Mouse (Mus musculus) C2C12 (cell line): ENCODE measurements around the gene Nav2.

ENCODE experiments used
- CEBPB ChIP-seq: IDR thresholded peaks from one replicate; pipeline ENCODE4 v1.6.1; 2011; ENCODE audit warnings: low read depth, mild to moderate bottlenecking, control low read depth, moderate library complexity
- CTCF ChIP-seq: IDR thresholded peaks from one replicate; pipeline ENCODE4 v1.5.1; 2011; ENCODE audit not compliant: control insufficient read depth, insufficient read depth, insufficient read length
- MAX ChIP-seq: IDR thresholded peaks from one replicate; pipeline ENCODE4 v1.6.1; 2011; ENCODE audit warnings: mild to moderate bottlenecking, control low read depth
- USF1 ChIP-seq: IDR thresholded peaks from one replicate; pipeline ENCODE4 v1.6.1; 2011; ENCODE audit warnings: low read depth, mild to moderate bottlenecking, control low read depth, moderate library complexity

GRCm38 (mm10) chr7:49066828-49067227, 158.3 kb downstream of the Nav2 start:
- TF ChIP-seq CTCF = no peak
- TF ChIP-seq MAX = no peak
- TF ChIP-seq USF1 = no peak
- no peak for TF ChIP-seq CEBPB
